Mouse (Mus musculus): ENCODE data around the gene Smlr1.

Smlr1 gene

DNA sequence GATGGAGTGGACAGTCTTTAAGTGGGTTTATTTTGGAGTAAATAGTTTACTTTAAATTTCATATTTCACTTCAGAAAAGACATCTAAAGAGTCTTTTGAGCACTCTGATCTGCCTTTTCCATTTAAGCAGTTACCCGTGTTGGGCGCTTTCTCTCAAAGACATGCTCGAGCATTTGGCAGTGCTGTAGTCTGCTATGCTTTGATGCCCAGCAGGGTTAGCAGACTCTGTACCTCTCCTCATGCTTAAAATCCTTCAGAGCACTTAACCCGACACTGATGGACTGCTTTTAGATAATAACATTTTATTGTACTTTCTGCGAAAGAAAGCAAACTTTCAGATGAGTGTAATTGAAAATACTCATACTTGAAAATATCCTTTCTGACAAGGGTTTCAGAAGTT, 32.8 kb downstream of the Smlr1 start:
- DNase-seq (ENCODE audit: extremely low spot score, low read depth, low spot score) = no peak

DNA sequence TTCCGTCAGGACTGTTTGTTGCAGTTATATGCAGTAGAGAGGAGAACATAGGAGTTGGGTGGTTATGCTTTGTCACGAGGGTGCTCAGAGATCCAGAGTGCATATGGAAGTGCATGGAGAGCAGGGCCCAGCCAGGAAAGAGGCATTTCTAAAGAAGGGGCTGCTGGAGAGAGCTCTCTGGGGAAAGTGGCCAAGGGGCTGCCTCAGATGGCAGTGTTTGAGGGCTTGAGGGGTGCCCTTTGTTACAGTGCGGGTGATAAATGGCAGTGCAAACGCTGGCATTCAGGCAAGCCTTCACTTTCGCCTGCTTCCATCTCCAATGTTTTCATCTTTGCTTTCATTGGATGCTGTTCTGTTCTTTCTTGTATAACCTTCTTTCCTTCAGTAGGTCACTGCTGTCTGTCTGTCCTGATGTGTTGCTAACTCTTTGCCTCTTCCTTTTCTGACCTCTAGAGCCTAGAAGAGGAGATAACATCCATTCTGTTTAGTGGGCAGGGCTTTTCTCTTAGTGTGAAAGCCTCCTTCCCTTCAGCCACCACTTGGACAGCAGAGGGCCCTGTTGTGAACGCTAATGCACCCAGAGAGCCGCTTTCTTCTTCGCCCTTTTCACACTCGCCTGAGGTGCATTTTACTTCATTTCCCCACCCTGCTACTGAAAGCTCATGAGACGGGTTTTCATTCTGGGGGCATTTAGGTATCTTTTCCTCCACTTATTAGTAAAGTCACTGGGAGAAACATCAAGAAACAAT, 36.6 kb downstream of the Smlr1 start:
- no peak for DNase-seq (ENCODE audit: extremely low spot score, low read depth, low spot score)

DNA sequence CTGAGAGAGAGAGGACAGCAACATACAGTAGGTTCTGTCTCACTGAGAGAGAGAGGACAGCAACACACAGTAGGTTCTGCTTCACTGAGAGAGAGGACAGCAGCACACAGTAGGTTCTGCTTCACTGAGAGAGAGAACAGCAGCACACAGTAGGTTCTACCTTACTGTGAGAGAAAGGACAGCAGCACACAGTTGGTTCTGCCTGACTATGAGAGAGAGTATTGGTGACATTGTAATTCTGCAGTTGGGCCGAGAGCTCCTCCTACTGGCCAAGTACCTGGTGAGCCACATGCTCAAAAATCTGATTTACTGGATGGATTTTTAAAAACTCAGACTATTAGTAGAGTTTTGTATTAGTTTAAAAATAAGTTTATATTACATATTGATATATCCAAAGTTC, 47.6 kb downstream of the Smlr1 start:
- DNase-seq (ENCODE audit: extremely low spot score, low read depth, low spot score) = peak; percentile 12

DNA sequence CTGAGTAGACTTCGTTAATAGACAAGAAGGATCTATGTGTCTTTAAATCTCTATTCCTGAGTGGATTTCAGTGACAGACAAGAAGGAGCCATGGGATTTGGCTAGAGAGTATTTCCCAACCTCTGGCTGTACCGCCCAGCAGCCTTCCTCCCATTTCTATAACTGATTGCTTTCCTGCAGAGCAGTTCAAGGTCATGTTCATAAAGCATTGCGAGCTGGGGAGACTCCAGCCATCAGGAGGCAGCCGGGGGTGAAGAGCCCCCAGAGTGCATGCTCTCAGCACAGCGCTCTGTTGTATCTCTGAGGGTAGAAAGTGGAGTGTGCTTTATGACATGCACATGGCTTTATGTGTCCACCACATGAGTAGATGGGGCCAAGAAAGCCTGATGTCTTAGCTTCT, 53.3 kb downstream of the Smlr1 start:
- no peak for DNase-seq (ENCODE audit: extremely low spot score, low read depth, low spot score)

DNA sequence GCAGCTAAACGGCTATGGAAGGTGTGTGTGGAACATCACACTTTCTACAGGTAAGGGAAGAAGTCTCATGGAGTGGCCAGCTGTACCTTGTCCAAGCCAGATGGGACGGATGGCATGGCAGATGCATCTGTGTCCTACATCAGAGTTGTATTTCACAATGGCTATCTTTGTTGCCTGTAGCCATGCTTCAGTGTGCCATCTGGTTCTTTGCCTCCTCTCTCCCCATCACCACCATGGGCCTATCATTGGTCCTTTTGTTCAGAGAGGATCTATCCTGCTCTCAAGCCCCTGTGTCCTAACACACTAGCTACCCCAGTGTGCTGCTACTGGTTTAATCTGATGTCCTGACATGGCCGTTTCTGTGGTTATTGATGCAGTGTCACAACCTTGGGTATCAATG, 56.4 kb downstream of the Smlr1 start:
- DNase-seq (ENCODE audit: extremely low spot score, low read depth, low spot score) = no peak
